In the genomic region with DNA sequence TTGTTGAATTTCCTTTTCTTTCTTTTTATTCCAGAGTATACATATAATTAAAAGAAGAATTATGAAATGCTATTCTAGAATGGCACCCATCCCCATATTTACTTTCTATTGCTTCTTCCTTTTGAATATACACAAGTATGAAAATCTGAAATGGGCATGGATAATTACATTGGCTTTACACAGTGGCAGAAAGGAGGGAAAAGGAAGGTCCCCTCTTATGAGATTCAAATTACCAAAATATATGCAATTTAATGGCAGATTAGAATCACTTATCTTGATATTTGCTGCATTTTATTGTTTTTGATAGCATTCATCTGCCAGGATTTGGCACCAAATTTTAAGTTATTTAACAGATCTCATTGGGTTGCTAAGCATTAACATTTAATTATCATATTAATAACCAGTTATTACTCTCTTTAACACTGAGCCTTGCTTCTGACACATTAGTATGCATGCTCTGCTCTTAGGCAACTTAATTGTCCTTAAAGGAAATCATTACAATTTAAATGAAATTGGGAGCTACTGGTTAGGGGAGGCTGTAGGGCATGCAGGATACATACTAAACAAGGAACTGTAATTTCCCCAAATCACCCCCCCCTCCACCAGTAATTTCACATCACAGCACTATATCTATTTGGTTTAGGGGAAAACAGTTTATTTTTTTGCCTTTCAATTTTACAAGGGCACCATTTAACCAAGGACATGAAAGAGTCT, we compare ENCODE assay signal across 19 mouse cellular contexts.
DNase-seq lines count a peak whose midpoint lies in the region; ATAC-seq lines count a peak whose summit lies in the region.
"Had no signal": no experiment of that assay in that cellular context is flagged by ENCODE, and none has a peak within 500 bp of the region (broad histone marks: within the 10 kb centered on the region; RNA-seq: fewer than 3 reads in every experiment).

No protein-coding gene starts in this region.

- ATAC-seq in hindbrain, embryonic 12.5 days (ENCODE audit: low FRiP score): peak; percentile 92
- peak; percentile 91 for ATAC-seq in forebrain, embryonic 13.5 days
- ATAC-seq in hindbrain, embryonic 13.5 days (ENCODE audit: low FRiP score): peak; percentile 93
- peak; percentile 95 for ATAC-seq in neural tube, embryonic 12.5 days (ENCODE audit: low FRiP score, low read depth)
- ATAC-seq: CD4-positive, CD25-positive, alpha-beta regulatory T cell, adult 4 months; intestine, embryonic 16.5 days had no signal

- peak overlapping the region; percentile 30 for H3K27ac ChIP-seq in hindbrain, embryonic 12.5 days
- no peak overlapping the region for H3K27ac ChIP-seq in hindbrain, embryonic 10.5 days
- H3K27ac ChIP-seq in forebrain, embryonic 13.5 days: no peak overlapping the region
- H3K27ac ChIP-seq in hindbrain, embryonic 13.5 days: peak overlapping the region; percentile 27; the same call in 1 of the 2 replicates
- no peak overlapping the region for H3K27ac ChIP-seq in neural tube, embryonic 12.5 days
- H3K27ac ChIP-seq: heart, embryonic 10.5 days; kidney, embryonic 15.5 days; liver, embryonic 13.5 days had no signal

- no peak for DNase-seq in hindbrain, embryonic 10.5 days (ENCODE audit: low spot score)
- DNase-seq in urinary bladder, adult 18-20 months (ENCODE audit: low spot score in 2 of 2): no peak
- no peak for DNase-seq in kidney, adult 11 months
- DNase-seq in layer of hippocampus, adult 9-10 months (ENCODE audit: low spot score): no peak
- DNase-seq: adrenal gland, postnatal 14 days; cerebellum, adult 8-10 months; cerebellum, postnatal 36 days; kidney, postnatal 36 days; liver, embryonic 13.5 days; lung, adult 2 months; lung, postnatal 14 days had no signal

- H3K4me3 ChIP-seq in hindbrain, embryonic 12.5 days: no peak overlapping the region
- no peak overlapping the region for H3K4me3 ChIP-seq in hindbrain, embryonic 10.5 days
- H3K4me3 ChIP-seq in forebrain, embryonic 13.5 days: no peak overlapping the region
- no peak overlapping the region for H3K4me3 ChIP-seq in hindbrain, embryonic 13.5 days
- no peak overlapping the region for H3K4me3 ChIP-seq in neural tube, embryonic 12.5 days
- H3K4me3 ChIP-seq: heart, embryonic 10.5 days; kidney, embryonic 15.5 days; liver, embryonic 13.5 days had no signal

- H3K36me3 ChIP-seq in hindbrain, embryonic 12.5 days: no peaks in the 10 kb centered on the region
- H3K36me3 ChIP-seq in hindbrain, embryonic 10.5 days: no peaks in the 10 kb centered on the region
- no peaks in the 10 kb centered on the region for H3K36me3 ChIP-seq in forebrain, embryonic 13.5 days (ENCODE audit: poor library complexity, severe bottlenecking)
- H3K36me3 ChIP-seq in hindbrain, embryonic 13.5 days: no peaks in the 10 kb centered on the region
- H3K36me3 ChIP-seq in neural tube, embryonic 12.5 days: no peaks in the 10 kb centered on the region
- H3K36me3 ChIP-seq: heart, embryonic 10.5 days; kidney, embryonic 15.5 days; liver, embryonic 13.5 days had no signal

- no peak overlapping the region for H3K9ac ChIP-seq in hindbrain, embryonic 12.5 days
- no peak overlapping the region for H3K9ac ChIP-seq in forebrain, embryonic 13.5 days
- H3K9ac ChIP-seq in hindbrain, embryonic 13.5 days: no peak overlapping the region
- H3K9ac ChIP-seq in neural tube, embryonic 12.5 days: no peak overlapping the region
- H3K9ac ChIP-seq: kidney, embryonic 15.5 days; liver, embryonic 13.5 days had no signal

- no peaks in the 10 kb centered on the region for H3K9me3 ChIP-seq in hindbrain, embryonic 12.5 days (replicated peaks)
- no peaks in the 10 kb centered on the region for H3K9me3 ChIP-seq in hindbrain, embryonic 10.5 days
- no peaks in the 10 kb centered on the region for H3K9me3 ChIP-seq in forebrain, embryonic 13.5 days (replicated peaks)
- H3K9me3 ChIP-seq in hindbrain, embryonic 13.5 days: no peaks in the 10 kb centered on the region
- H3K9me3 ChIP-seq in neural tube, embryonic 12.5 days: no peaks in the 10 kb centered on the region
- H3K9me3 ChIP-seq: heart, embryonic 10.5 days; kidney, embryonic 15.5 days; liver, embryonic 13.5 days had no signal

- no peak overlapping the region for H3K4me2 ChIP-seq in hindbrain, embryonic 12.5 days (replicated peaks)
- H3K4me2 ChIP-seq in forebrain, embryonic 13.5 days: no peak overlapping the region
- H3K4me2 ChIP-seq in hindbrain, embryonic 13.5 days: no peak overlapping the region
- H3K4me2 ChIP-seq in neural tube, embryonic 12.5 days (replicated peaks): no peak overlapping the region
- H3K4me2 ChIP-seq: kidney, embryonic 15.5 days; liver, embryonic 13.5 days had no signal

- H3K4me1 ChIP-seq in hindbrain, embryonic 12.5 days: no peaks in the 10 kb centered on the region
- no peaks in the 10 kb centered on the region; the same call in 1 of the 2 replicates for H3K4me1 ChIP-seq in hindbrain, embryonic 10.5 days (replicated peaks)
- H3K4me1 ChIP-seq in forebrain, embryonic 13.5 days: peaks cover 8% of the 10 kb centered on the region
- H3K4me1 ChIP-seq in hindbrain, embryonic 13.5 days (replicated peaks): no peaks in the 10 kb centered on the region
- H3K4me1 ChIP-seq in neural tube, embryonic 12.5 days: no peaks in the 10 kb centered on the region
- H3K4me1 ChIP-seq: heart, embryonic 10.5 days; kidney, embryonic 15.5 days; liver, embryonic 13.5 days had no signal

- H3K27me3 ChIP-seq in hindbrain, embryonic 12.5 days: no peaks in the 10 kb centered on the region
- H3K27me3 ChIP-seq in hindbrain, embryonic 10.5 days (ENCODE audit: insufficient read depth, poor library complexity, severe bottlenecking): no peaks in the 10 kb centered on the region
- H3K27me3 ChIP-seq in forebrain, embryonic 13.5 days: no peaks in the 10 kb centered on the region
- no peaks in the 10 kb centered on the region for H3K27me3 ChIP-seq in hindbrain, embryonic 13.5 days
- H3K27me3 ChIP-seq in neural tube, embryonic 12.5 days (replicated peaks): no peaks in the 10 kb centered on the region
- H3K27me3 ChIP-seq: kidney, embryonic 15.5 days; liver, embryonic 13.5 days had no signal

Comparison
In these comparisons a context has a peak if more than half of its experiments do, and no peak if none do; other contexts are left out.
1. H3K27ac ChIP-seq: peak in hindbrain, embryonic 12.5 days (single experiment) and hindbrain, embryonic 13.5 days (single experiment); none in hindbrain, embryonic 10.5 days (single experiment), forebrain, embryonic 13.5 days (single experiment) and neural tube, embryonic 12.5 days (single experiment).
2. Peak in every context shown above with its lines, with median percentiles within 50 percentile points of each other: ATAC-seq.